ENCODE assay signal across 16 mouse cellular contexts in genomic region chr17:31846970-31847369, GRCm38 (mm10).
"Had no signal": no experiment of that assay in that cellular context is flagged by ENCODE, and none has a peak within 500 bp of the region (broad histone marks: within the 10 kb centered on the region; RNA-seq: fewer than 3 reads in every experiment).

No protein-coding gene starts in this region.

- ATAC-seq: liver, postnatal 0 days had no signal

- H3K9me3 ChIP-seq: kidney, embryonic 15.5 days; liver, embryonic 13.5 days; lung, embryonic 15.5 days; midbrain, embryonic 10.5 days; neural tube, embryonic 13.5 days had no signal

- H3K4me3 ChIP-seq: kidney, embryonic 15.5 days; liver, embryonic 13.5 days; lung, embryonic 15.5 days; midbrain, embryonic 10.5 days; neural tube, embryonic 13.5 days had no signal

- H3K9ac ChIP-seq: kidney, embryonic 15.5 days; liver, embryonic 13.5 days; liver, postnatal 0 days; lung, embryonic 15.5 days; neural tube, embryonic 13.5 days had no signal

- DNase-seq: kidney, adult 2 months; kidney, postnatal 14 days; left cerebral cortex, postnatal 4 days; liver, embryonic 13.5 days; liver, postnatal 0 days; lung, postnatal 36 days; midbrain, embryonic 14.5 days; retina, postnatal 1 day; right cerebral cortex, postnatal 4 days; spleen, adult 18-20 months; thymus, adult 18-20 months; thymus, postnatal 14 days had no signal

- H3K4me2 ChIP-seq: kidney, embryonic 15.5 days; liver, embryonic 13.5 days; lung, embryonic 15.5 days; neural tube, embryonic 13.5 days had no signal

- H3K27ac ChIP-seq: kidney, embryonic 15.5 days; liver, embryonic 13.5 days; lung, embryonic 15.5 days; midbrain, embryonic 10.5 days; neural tube, embryonic 13.5 days had no signal

- H3K27me3 ChIP-seq: kidney, embryonic 15.5 days; liver, embryonic 13.5 days; lung, embryonic 15.5 days; neural tube, embryonic 13.5 days had no signal
